Mouse (Mus musculus) liver, embryonic 16.5 days (tissue): ENCODE data around the gene Smurf2. TPM values are rescaled to one million over a fixed set of nuclear protein-coding genes. Genes with fewer than 3 reads are reported as not detected.
"Not testable (repeated sequence)": the region's sequence is repeated elsewhere in the genome, so short reads cannot be mapped to it uniquely, and the experiment has no call there.

ENCODE experiments used
- ATAC-seq: fragments of 200-750 bp; cut with Nextera tagmentation; 2 replicates; pipeline ENCODE4 v1.8.0; 2017; ENCODE audit warnings: low read depth, mild to moderate bottlenecking, moderate number of reproducible peaks, moderate library complexity
- H3K27ac ChIP-seq: fragments of 300-500 bp; sonication (generic); 2 replicates; pipeline ENCODE4 v1.5.1; 2014; ENCODE audit warnings: mild to moderate bottlenecking, low read length
- H3K27me3 ChIP-seq: fragments of 300-500 bp; sonication (generic); 2 replicates; pipeline ENCODE4 v1.6.1; 2014; ENCODE audit warnings: low read depth, low read length, mixed read lengths; ENCODE audit not compliant: control insufficient read depth, insufficient read depth
- H3K36me3 ChIP-seq: fragments of 300-500 bp; sonication (generic); 2 replicates; pipeline ENCODE4 v1.6.1; 2014; ENCODE audit warnings: mild to moderate bottlenecking; ENCODE audit not compliant: control insufficient read depth, insufficient read depth
- H3K4me1 ChIP-seq: fragments of 300-500 bp; sonication (generic); 2 replicates; pipeline ENCODE4 v1.6.1; 2014; ENCODE audit warnings: low read depth, low read length, mixed read lengths; ENCODE audit not compliant: control insufficient read depth
- H3K4me2 ChIP-seq: fragments of 300-500 bp; sonication (generic); 2 replicates; pipeline ENCODE4 v1.6.1; 2014; ENCODE audit warnings: low read depth, low read length, mixed read lengths
- H3K4me3 ChIP-seq: fragments of 300-500 bp; sonication (generic); 2 replicates; pipeline ENCODE4 v1.5.1; 2014; ENCODE audit warnings: low read depth, mild to moderate bottlenecking, low read length
- H3K9ac ChIP-seq: fragments of 300-500 bp; sonication (generic); 2 replicates; pipeline ENCODE4 v1.6.1; 2014; ENCODE audit warnings: low read depth, low read length
- H3K9me3 ChIP-seq: fragments of 300-500 bp; sonication (generic); replicated peaks from 2 replicates; pipeline ENCODE4 v1.6.1; 2016; ENCODE audit warnings: low read length; ENCODE audit not compliant: control insufficient read depth
- WGBS: fragments of 180-500 bp; shearing (Covaris S2); extraction: QIAGEN DNeasy Blood & Tissue Kit; methylation state at CpG from one replicate; pipeline ENCODE4 v1.1.7; 2014; ENCODE audit not compliant: insufficient replicate concordance; 5-methylcytosine and 5-hydroxymethylcytosine counted together
- polyA plus RNA-seq: library from polyadenylated mRNA; unstranded; fragments of >200 nt; fragmentation: Nextera tagmentation; extraction: Ambion mirVana; gene quantifications from 2 replicates; pipeline ENCODE4 v1.2.1, GENCODE M21; 2015

Gene Smurf2
- polyA plus RNA-seq, 1 experiment from 2014 or later, result 3.3 TPM

- peak overlapping the region; percentile 99 for H3K27ac ChIP-seq
- peak; percentile 79 for ATAC-seq
- H3K9me3 ChIP-seq, result no peaks in the 10 kb centered on the region
- peaks cover 43% of the 10 kb centered on the region for H3K36me3 ChIP-seq
- no peaks in the 10 kb centered on the region for H3K27me3 ChIP-seq
- H3K4me3 ChIP-seq, result peak overlapping the region; percentile 97
- H3K4me2 ChIP-seq, result peak overlapping the region; percentile 75
- peaks cover 11% of the 10 kb centered on the region for H3K4me1 ChIP-seq
- WGBS, result under 1% methylated on average over 64 of the region's 79 CpGs
- H3K9ac ChIP-seq, result peak overlapping the region; percentile 98
These were observed 132.3 kb downstream of the Smurf2 start for GRCm38 (mm10) chr11:106788026-106788774.

DNA sequence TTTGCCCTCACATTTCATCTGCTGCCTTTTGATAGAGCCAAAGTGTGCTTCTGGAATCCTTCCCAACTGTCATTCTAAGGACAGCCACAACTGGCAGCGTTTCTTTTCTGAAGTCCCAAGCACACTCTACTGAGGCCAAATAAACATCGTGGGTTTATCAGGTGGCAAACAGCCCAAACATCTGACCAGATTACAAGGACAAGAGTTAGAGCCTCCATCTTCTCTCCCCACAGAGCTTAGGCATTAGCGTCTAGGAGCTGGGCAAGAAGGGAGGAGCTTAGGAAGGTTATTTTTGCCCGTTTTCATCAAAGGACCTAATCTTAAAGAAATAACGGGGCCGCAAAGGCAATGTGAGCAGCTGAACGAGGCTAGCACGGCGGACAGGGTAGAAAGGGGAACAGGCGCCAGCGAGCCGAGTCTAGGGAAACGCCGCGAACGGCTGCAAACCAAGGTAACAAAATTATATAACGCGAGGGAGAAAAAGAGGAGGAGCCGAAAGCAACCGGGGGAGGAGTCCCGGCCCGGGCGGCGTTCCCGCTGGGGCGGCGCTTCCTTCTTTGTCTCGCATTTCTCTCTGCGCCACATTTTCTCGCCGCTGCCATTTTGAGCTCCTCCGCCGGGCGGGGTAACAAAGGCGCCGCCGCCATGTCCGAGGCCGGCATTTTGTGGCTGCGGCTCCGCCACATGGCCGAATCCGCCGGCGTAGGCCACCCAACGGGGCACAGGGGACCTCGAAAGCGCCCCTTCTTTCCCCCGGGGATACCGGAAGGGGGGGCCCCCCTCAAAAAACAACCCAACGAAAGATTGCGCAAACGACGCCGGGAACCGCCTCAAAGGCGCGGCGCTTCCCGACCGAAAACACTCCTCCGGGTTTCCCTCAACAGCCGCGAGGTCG lies 133.1 kb downstream of the Smurf2 start:
- Histone ChIP-seq H3K9me3 (no peaks in the 10 kb centered on the region), H3K36me3 (peaks cover 48% of the 10 kb centered on the region), H3K9ac (peak overlapping the region; percentile 98), H3K4me3 (peak overlapping the region; percentile 97), H3K4me2 (peak overlapping the region; percentile 75), H3K4me1 (peaks cover 14% of the 10 kb centered on the region), H3K27me3 (no peaks in the 10 kb centered on the region), H3K27ac (peak overlapping the region; percentile 99)
- under 1% methylated on average over 64 of the region's 65 CpGs for WGBS
- peak; percentile 25 for ATAC-seq

DNA sequence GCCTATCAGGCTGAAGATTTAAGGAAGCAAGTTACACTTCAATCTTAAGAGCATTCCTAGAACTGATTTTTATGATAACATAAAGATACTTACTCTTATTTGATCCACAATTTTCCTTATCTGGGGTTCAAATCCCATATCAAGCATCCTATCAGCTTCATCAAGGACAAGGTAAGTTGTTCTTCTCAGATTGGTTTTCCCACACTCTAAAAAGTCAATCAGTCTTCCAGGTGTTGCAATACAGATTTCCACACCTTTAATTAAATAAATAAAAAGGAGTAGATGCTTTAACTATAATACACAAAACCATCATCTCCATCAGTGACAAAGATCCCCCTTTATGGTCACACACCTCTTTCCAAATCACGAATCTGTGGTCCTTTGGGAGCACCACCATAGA lies 135.5 kb downstream of the Smurf2 start:
- Histone ChIP-seq H3K27ac (no peak overlapping the region), H3K4me2 (0 out of 2 replicates have a peak overlapping the region, but pooled peaks have one; percentile 69), H3K4me3 (no peak overlapping the region), H3K4me1 (peaks cover 20% of the 10 kb centered on the region), H3K9ac (no peak overlapping the region), H3K27me3 (no peaks in the 10 kb centered on the region), H3K36me3 (peaks cover 56% of the 10 kb centered on the region), H3K9me3 (no peaks in the 10 kb centered on the region)
- WGBS, result 79% methylated on average over 1 of the region's 1 CpGs
- no peak for ATAC-seq

GRCm38 (mm10) chr11:106784476-106784875 lies 136.0 kb downstream of the Smurf2 start:
- H3K4me2 ChIP-seq, result no peak overlapping the region
- no peak overlapping the region for H3K27ac ChIP-seq
- no peak for ATAC-seq
- H3K4me1 ChIP-seq, result peaks cover 22% of the 10 kb centered on the region
- no peak overlapping the region for H3K4me3 ChIP-seq
- no peaks in the 10 kb centered on the region for H3K27me3 ChIP-seq
- H3K9ac ChIP-seq, result no peak overlapping the region
- H3K9me3 ChIP-seq, result no peaks in the 10 kb centered on the region
- 86% methylated on average over 2 of the region's 2 CpGs for WGBS
- H3K36me3 ChIP-seq, result peaks cover 56% of the 10 kb centered on the region

DNA sequence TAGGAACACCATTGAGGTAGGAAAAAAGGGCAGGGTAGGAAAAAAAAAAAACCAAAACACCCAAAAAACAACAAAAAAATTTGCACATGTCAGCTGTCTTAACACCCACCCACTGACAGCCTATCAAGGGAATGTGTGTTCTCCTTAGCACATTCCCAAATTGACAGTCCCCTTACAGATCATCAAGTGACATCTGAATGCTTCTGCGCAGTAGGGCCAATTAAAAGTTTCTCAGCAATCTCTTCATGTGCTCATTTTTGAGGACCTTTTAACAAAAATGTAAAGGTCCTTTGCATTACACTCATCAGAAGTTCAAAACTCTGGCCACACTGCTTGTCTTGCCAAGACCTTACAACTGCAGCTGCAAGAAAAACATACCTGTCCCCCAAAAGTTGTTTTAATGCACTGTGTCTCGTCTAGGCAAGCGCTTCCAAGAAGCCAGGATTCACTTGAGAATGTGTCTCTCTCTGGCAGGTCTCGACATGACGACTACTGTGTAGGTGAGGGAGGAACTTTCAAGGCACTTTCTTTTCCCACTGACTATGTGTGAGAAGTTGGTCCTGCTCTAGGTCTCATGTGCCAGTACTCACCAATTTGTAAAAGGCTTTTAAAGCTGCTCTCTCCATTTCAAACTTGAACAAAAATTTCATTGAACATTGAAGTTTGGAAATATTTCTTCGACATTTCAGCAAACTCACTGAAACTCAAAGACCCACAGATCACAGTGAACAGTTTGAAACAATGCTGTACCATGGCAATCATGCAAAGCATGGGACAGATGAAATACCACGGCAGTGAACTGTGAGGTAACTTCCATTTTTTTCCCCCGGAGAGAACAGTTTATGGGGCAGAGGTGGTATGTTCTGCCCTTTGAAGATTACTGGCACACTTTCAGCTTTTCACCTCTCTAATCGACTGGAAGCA lies 137.4 kb downstream of the Smurf2 start:
- no peak for ATAC-seq
- peaks cover 56% of the 10 kb centered on the region for H3K36me3 ChIP-seq
- no peak overlapping the region for H3K4me3 ChIP-seq
- 82% methylated on average over 9 of the region's 9 CpGs for WGBS
- no peak overlapping the region for H3K9ac ChIP-seq
- H3K4me2 ChIP-seq, result no peak overlapping the region
- peaks cover 22% of the 10 kb centered on the region for H3K4me1 ChIP-seq
- no peaks in the 10 kb centered on the region for H3K27me3 ChIP-seq
- no peak overlapping the region for H3K27ac ChIP-seq
- H3K9me3 ChIP-seq, result no peaks in the 10 kb centered on the region

DNA sequence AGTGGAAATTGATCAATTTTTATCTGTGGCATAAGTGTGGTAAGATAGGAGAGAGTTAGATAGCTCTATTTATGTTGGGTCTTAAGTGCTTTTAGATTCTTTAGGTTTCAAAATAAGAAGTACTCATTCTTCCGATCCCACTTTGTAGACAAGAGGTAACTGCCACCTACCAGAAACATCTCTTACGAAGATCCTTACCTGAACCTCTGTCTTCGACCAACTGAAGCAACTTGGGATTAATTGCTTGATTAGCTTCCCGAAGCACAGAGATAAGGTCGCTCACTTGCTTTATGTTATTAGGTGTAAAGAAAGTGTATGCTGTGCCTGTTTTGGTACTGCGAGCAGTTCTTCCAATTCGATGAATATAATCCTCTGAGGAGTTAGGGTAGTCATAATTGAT lies 138.2 kb downstream of the Smurf2 start:
- not testable (repeated sequence) for ATAC-seq, H3K4me3 ChIP-seq, H3K9me3 ChIP-seq, H3K27ac ChIP-seq, H3K9ac ChIP-seq, H3K27me3 ChIP-seq, H3K4me2 ChIP-seq
- H3K4me1 ChIP-seq, result peaks cover 25% of the 10 kb centered on the region
- peaks cover 56% of the 10 kb centered on the region for H3K36me3 ChIP-seq
- 89% methylated on average over 7 of the region's 7 CpGs for WGBS

- WGBS, result 75% methylated on average over 6 of the region's 6 CpGs
- peaks cover 46% of the 10 kb centered on the region for H3K36me3 ChIP-seq
These were observed 139.8 kb downstream of the Smurf2 start for GRCm38 (mm10) chr11:106780590-106781220.

DNA sequence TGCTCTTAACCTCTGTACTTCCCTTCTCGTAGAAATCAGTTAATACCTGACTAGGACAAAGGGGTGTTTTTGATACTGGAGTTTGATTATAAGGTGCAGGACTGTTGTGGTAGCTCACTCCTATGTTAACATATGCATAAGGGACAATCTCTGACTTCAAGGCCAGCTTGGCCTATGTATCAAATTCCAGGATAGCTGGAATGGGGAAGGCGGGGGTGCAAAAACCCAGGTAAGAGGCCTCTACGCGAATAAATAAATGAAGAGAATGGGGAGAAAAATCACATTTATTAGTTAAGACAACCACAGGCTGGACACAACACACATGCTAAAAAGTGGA lies 140.5 kb downstream of the Smurf2 start:
- H3K36me3 ChIP-seq, result peaks cover 46% of the 10 kb centered on the region
- 64% methylated on average over 4 of the region's 4 CpGs for WGBS
- ATAC-seq, result no peak
- peak overlapping the region; percentile 85 for H3K4me3 ChIP-seq
- peak overlapping the region; percentile 97 for H3K27ac ChIP-seq
- no peaks in the 10 kb centered on the region for H3K27me3 ChIP-seq
- peaks cover 14% of the 10 kb centered on the region for H3K4me1 ChIP-seq
- peak overlapping the region; percentile 91 for H3K9ac ChIP-seq
- no peaks in the 10 kb centered on the region for H3K9me3 ChIP-seq
- H3K4me2 ChIP-seq, result peak overlapping the region; percentile 93

More at GRCm38 (mm10) chr11:106780590-106781220, 139.8 kb downstream of the Smurf2 start:
- H3K4me2 ChIP-seq, result peak overlapping the region; percentile 93; the same call in 1 of the 2 replicates
- H3K4me3 ChIP-seq, result no peak overlapping the region
- no peak for ATAC-seq
- H3K4me1 ChIP-seq, result peaks cover 19% of the 10 kb centered on the region
- H3K27ac ChIP-seq, result peak overlapping the region; percentile 97
- H3K9ac ChIP-seq, result no peak overlapping the region
- H3K9me3 ChIP-seq, result no peaks in the 10 kb centered on the region
- no peaks in the 10 kb centered on the region for H3K27me3 ChIP-seq
